Mouse (Mus musculus): ENCODE measurements around the gene Tek.

Gene Tek

GRCm38 (mm10) chr4:94810616-94811015 lies 71.5 kb downstream of the Tek start:
- no peak for DNase-seq (ENCODE audit: low spot score)

- DNase-seq (ENCODE audit: low spot score): no peak
These were observed 87.8 kb downstream of the Tek start for GRCm38 (mm10) chr4:94826891-94827290.

- peak; percentile 15 for DNase-seq (ENCODE audit: low spot score)
These were observed 88.3 kb downstream of the Tek start for GRCm38 (mm10) chr4:94827429-94827828.

GRCm38 (mm10) chr4:94829924-94830386 lies 90.9 kb downstream of the Tek start:
- DNase-seq (ENCODE audit: low spot score): no peak

GRCm38 (mm10) chr4:94837061-94837460 lies 98.0 kb downstream of the Tek start:
- no peak for DNase-seq (ENCODE audit: low spot score)

GRCm38 (mm10) chr4:94853301-94853700 lies 114.2 kb downstream of the Tek start:
- no peak for DNase-seq (ENCODE audit: low spot score)

GRCm38 (mm10) chr4:94854270-94854669 lies 115.2 kb downstream of the Tek start:
- DNase-seq (ENCODE audit: low spot score): no peak

- no peak for DNase-seq (ENCODE audit: low spot score)
These were observed 116.1 kb downstream of the Tek start for GRCm38 (mm10) chr4:94855201-94855600.

GRCm38 (mm10) chr4:94900744-94901143 lies 161.7 kb downstream of the Tek start:
- DNase-seq (ENCODE audit: low spot score): peak; percentile 21

GRCm38 (mm10) chr4:94901780-94902179 lies 162.7 kb downstream of the Tek start:
- DNase-seq (ENCODE audit: low spot score): no peak
